Mouse (Mus musculus) heart, postnatal 36 days (tissue): ENCODE results near the gene Med13l. TPM values are rescaled to one million over a fixed set of nuclear protein-coding genes. Genes with fewer than 3 reads are reported as not detected.

ENCODE experiments used
- DNase-seq, 2 experiments: peaks; one replicate each; pipeline ENCODE4 v3.0.0; 2021 to 2022
- intact Hi-C: fragments of 180-260 bp; cut with DNase I; formaldehyde crosslinking; loops from one replicate; pipeline ENCODE4 v1.15.1; 2025
- total RNA-seq, 2 experiments: library from RNA; stranded (reverse); gene quantifications; 2 replicates each; pipeline ENCODE4 v1.2.3; 2021

Med13l gene
- total RNA-seq, 2 experiments from 2014 or later: 29.7 to 32.2 TPM

- intact Hi-C loops: no loop called here
- DNase-seq: no peak
Measured at GRCm38 (mm10) chr5:118553290-118553689, 7.2 kb upstream of the Med13l start.

- no peak for DNase-seq
- intact Hi-C loops: no loop called here
Measured at GRCm38 (mm10) chr5:118555305-118555704, 5.2 kb upstream of the Med13l start.

- intact Hi-C loops: no loop called here
Measured at GRCm38 (mm10) chr5:118556387-118556937, 4.0 kb upstream of the Med13l start.

GRCm38 (mm10) chr5:118558841-118559240 is 1.6 kb upstream of the Med13l start:
- intact Hi-C loops: loop anchor here (1.0 kb wide), 1 partner anchor 179 kb away; no protein-coding TSS in a partner anchor
- no peak for DNase-seq

More at GRCm38 (mm10) chr5:118556387-118556937, 4.0 kb upstream of the Med13l start:
- DNase-seq: no peak

- DNase-seq: peak; percentile 82 to 87
- intact Hi-C loops: loop anchor here (1.0 to 2.0 kb wide), 3 partner anchors 45 to 227 kb away; no protein-coding TSS in a partner anchor
Measured at GRCm38 (mm10) chr5:118559584-118560384, 695 bp upstream of the Med13l start.

GRCm38 (mm10) chr5:118561086-118561987 is 858 bp downstream of the Med13l start:
- peak; percentile 50 to 68 for DNase-seq
- intact Hi-C loops: loop anchor here (2.0 kb wide), 2 partner anchors 47 to 229 kb away; no protein-coding TSS in a partner anchor

- intact Hi-C loops: no loop called here
- no peak for DNase-seq
Measured at GRCm38 (mm10) chr5:118562206-118562605, 1.7 kb downstream of the Med13l start.

GRCm38 (mm10) chr5:118563590-118563989 is 3.1 kb downstream of the Med13l start:
- intact Hi-C loops: no loop called here
- no peak for DNase-seq

- intact Hi-C loops: no loop called here
Measured at GRCm38 (mm10) chr5:118567395-118567794, 6.9 kb downstream of the Med13l start.

GRCm38 (mm10) chr5:118569017-118569416 is 8.5 kb downstream of the Med13l start:
- intact Hi-C loops: no loop called here
- no peak for DNase-seq

More at GRCm38 (mm10) chr5:118567395-118567794, 6.9 kb downstream of the Med13l start:
- DNase-seq: no peak

- intact Hi-C loops: no loop called here
Measured at GRCm38 (mm10) chr5:118569606-118570580, 9.4 kb downstream of the Med13l start.

GRCm38 (mm10) chr5:118571504-118571903 is 11.0 kb downstream of the Med13l start:
- DNase-seq: no peak
- intact Hi-C loops: no loop called here

More at GRCm38 (mm10) chr5:118569606-118570580, 9.4 kb downstream of the Med13l start:
- no peak for DNase-seq

- intact Hi-C loops: no loop called here
- no peak for DNase-seq
Measured at GRCm38 (mm10) chr5:118574236-118574635, 13.8 kb downstream of the Med13l start.

GRCm38 (mm10) chr5:118574997-118575396 is 14.5 kb downstream of the Med13l start:
- intact Hi-C loops: no loop called here
- no peak for DNase-seq

GRCm38 (mm10) chr5:118575909-118576308 is 15.4 kb downstream of the Med13l start:
- intact Hi-C loops: no loop called here
- no peak for DNase-seq

- no peak for DNase-seq
- intact Hi-C loops: no loop called here
Measured at GRCm38 (mm10) chr5:118576731-118577130, 16.3 kb downstream of the Med13l start.

GRCm38 (mm10) chr5:118585355-118585754 is 24.9 kb downstream of the Med13l start:
- intact Hi-C loops: no loop called here
- DNase-seq: no peak

- no peak for DNase-seq
- intact Hi-C loops: no loop called here
Measured at GRCm38 (mm10) chr5:118586560-118586959, 26.1 kb downstream of the Med13l start.

GRCm38 (mm10) chr5:118588381-118588925 is 28.0 kb downstream of the Med13l start:
- intact Hi-C loops: no loop called here
- DNase-seq: no peak
